Mouse (Mus musculus) neural tube, embryonic 10.5 days (tissue): ENCODE results near the gene Mks1.
A peak's percentile ranks its signal among the peaks of the same experiment; 100 is the strongest.
"Not testable (repeated sequence)": the region's sequence is repeated elsewhere in the genome, so short reads cannot be mapped to it uniquely, and the experiment has no call there.

Experiments
- DNase-seq: peaks from one replicate; pipeline ENCODE4 v3.0.0-alpha.2; 2017; ENCODE audit warnings: low spot score; ENCODE audit errors: extremely low spot score

Mks1 gene

GRCm38 (mm10) chr11:87852690-87853596, at the start of gene Mks1:
Gene Mks1, plus strand, starts transcription at chr11:87853215.
- peak; percentile 96 for DNase-seq

- no peak for DNase-seq
Measured at GRCm38 (mm10) chr11:87805448-87805847, 47.6 kb upstream of the Mks1 start.

- DNase-seq: no peak
Measured at GRCm38 (mm10) chr11:87807433-87807832, 45.6 kb upstream of the Mks1 start.

- no peak for DNase-seq
Measured at GRCm38 (mm10) chr11:87808236-87808635, 44.8 kb upstream of the Mks1 start.

- DNase-seq: no peak
Measured at GRCm38 (mm10) chr11:87811396-87811795, 41.6 kb upstream of the Mks1 start.

GRCm38 (mm10) chr11:87814831-87815230, 38.2 kb upstream of the Mks1 start:
- no peak for DNase-seq

- peak; percentile 59 for DNase-seq
Measured at GRCm38 (mm10) chr11:87816707-87817442, 36.1 kb upstream of the Mks1 start.

GRCm38 (mm10) chr11:87817443-87817773, 35.6 kb upstream of the Mks1 start:
- no peak for DNase-seq

- no peak for DNase-seq
Measured at GRCm38 (mm10) chr11:87821502-87821901, 31.5 kb upstream of the Mks1 start.

- DNase-seq: no peak
Measured at GRCm38 (mm10) chr11:87828239-87828900, 24.6 kb upstream of the Mks1 start, which contains the start of gene Lpo. Gene Lpo, minus strand, starts transcription at chr11:87828289.

GRCm38 (mm10) chr11:87840676-87841075, 12.3 kb upstream of the Mks1 start:
- no peak for DNase-seq

GRCm38 (mm10) chr11:87841436-87841835, 11.6 kb upstream of the Mks1 start:
- no peak for DNase-seq

- no peak for DNase-seq
Measured at GRCm38 (mm10) chr11:87846968-87847600, 5.9 kb upstream of the Mks1 start.

- DNase-seq: no peak
Measured at GRCm38 (mm10) chr11:87847884-87848283, 5.1 kb upstream of the Mks1 start.

- DNase-seq: no peak
Measured at GRCm38 (mm10) chr11:87853597-87853954, 561 bp downstream of the Mks1 start.

- DNase-seq: no peak
Measured at GRCm38 (mm10) chr11:87854550-87854949, 1.5 kb downstream of the Mks1 start.

GRCm38 (mm10) chr11:87859273-87859672, 6.3 kb downstream of the Mks1 start:
- no peak for DNase-seq

- no peak for DNase-seq
Measured at GRCm38 (mm10) chr11:87860426-87860825, 7.4 kb downstream of the Mks1 start.

- no peak for DNase-seq
Measured at GRCm38 (mm10) chr11:87862805-87863204, 9.8 kb downstream of the Mks1 start.

GRCm38 (mm10) chr11:87866891-87867290, 13.9 kb downstream of the Mks1 start:
- not testable (repeated sequence) for DNase-seq

- no peak for DNase-seq
Measured at GRCm38 (mm10) chr11:87870096-87870495, 17.1 kb downstream of the Mks1 start.

- DNase-seq: no peak
Measured at GRCm38 (mm10) chr11:87871766-87872165, 18.8 kb downstream of the Mks1 start.
